Mouse (Mus musculus) monocyte, adult 2 months (primary cell): ENCODE results near the gene Pygo2.

Experiments
- DNase-seq, 2 experiments: peaks; one replicate each; pipeline ENCODE4 v3.0.0; 2022; ENCODE audit warnings: low spot score in 2 of 2, low read depth in 1 of 2

The Pygo2 gene

GRCm38 (mm10) chr3:89430171-89431159 is at the start of gene Pygo2:
TSS of gene Pygo2 (plus strand) at chr3:89430214.
- DNase-seq, result peak; percentile 66 to 80

GRCm38 (mm10) chr3:89380291-89380690 is 49.7 kb upstream of the Pygo2 start:
- no peak for DNase-seq

DNA sequence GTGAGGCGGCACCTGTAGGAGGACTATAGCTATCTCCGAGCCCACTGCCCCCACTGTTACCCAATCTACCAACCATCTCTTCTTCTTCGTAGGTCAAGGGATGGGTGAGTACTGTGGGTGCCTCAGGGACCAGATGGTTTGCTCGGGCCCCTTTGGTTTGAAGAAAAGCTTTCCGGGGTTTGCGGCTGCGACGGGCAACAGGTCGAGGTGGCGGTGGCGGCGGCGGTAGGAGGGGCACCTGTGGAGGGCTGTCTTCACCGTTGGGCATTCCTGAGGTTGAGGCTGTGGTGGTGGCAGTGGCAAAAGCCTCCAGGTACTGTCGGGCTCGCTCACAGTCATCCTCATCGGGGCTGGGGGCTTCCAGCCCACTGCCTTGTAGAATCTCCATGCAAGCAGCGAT is 49.3 kb upstream of the Pygo2 start:
- no peak for DNase-seq

- DNase-seq, result no peak
Measured at GRCm38 (mm10) chr3:89381233-89381632, 48.8 kb upstream of the Pygo2 start.

DNA sequence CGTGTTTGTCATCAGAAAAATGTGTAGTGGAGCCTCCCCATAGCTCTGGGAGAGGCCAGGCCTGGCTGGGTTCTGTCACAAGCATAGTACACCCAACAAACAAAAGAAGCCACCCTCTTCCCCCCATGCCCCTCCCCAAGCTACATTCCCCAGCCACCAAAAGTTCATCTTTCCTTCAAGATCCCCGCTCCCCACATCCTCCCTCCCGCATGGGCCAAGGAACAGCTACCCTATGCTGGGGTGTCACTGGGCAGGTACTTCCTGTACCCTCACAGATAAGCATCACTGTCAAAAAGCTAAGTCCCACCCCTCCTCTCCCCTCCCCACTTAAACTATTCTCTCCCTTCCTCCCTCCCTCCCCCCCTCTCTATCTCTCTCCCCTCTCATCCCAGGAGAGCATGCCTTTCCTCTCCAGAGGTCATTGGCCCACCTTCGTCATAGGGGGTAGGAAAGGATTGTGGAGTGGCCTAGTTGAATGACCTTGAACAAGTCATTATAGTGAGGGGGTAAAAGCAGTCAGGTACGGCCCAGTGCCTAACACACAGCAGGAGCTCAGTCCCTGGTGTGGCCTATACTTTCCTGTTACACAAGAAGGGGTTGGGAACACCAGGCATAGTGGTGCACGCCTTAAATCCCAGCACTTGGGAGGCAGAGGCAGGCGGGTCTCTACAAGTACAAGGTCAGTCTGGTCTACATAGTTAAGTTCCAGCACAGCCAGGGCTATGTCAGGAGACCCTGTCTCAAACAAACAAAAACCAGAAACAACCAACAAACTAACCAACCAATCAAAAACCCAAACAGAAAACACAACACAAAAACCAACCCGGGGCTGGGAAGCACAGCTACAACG is 47.8 kb upstream of the Pygo2 start:
- DNase-seq, result no peak

DNA sequence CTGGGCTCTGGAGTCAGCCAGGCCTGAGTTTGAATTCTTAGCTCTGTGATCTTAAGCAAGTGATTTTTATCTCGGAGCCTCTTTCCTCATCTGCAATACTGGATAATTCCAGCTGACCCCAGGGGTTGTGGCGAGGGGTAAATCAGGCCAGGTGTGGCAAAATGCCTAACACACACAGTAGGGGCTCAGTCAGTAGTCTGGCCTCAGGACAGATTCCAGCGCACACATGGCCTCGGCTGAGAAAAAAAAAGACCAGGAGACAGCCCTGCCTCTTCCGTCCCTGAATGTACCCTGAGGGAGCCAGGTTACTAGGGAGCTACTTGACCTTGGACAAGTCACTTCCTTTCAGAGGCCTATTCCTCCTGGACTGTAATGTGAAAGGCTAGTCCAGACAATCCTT is 47.1 kb upstream of the Pygo2 start:
- DNase-seq, result no peak

DNA sequence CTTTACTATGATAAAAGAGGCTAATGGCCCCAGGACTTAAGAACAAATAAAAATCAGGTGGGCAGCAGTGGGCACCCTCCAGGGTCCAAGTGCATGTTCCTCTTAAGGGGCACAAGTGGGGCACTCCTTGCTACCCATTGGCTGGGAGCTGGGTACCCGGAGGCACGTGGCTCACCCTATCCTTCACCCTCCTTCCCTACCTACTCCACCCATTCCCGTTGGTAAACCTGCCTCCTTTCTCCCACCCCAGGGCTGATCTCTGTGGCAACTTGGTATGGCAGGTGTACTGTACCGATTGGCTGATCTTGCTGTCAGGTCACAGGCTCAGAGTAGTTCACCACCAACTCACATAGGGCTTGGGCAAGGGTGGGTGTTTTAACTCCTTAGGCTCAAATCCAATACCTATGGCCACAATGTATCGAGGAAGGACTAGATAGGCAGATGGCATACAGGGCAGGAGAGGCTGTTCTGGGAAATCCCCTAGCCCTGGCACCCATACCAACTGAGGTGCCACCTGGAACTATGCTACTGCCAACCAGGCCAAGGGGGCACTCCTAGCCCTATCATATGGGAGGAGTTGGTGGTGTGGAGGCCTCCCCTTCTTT is 46.3 kb upstream of the Pygo2 start:
- no peak for DNase-seq

- no peak for DNase-seq
Measured at GRCm38 (mm10) chr3:89384331-89385076, 45.5 kb upstream of the Pygo2 start.

GRCm38 (mm10) chr3:89385451-89385850 is 44.6 kb upstream of the Pygo2 start:
- no peak for DNase-seq

GRCm38 (mm10) chr3:89386438-89387420 is 43.3 kb upstream of the Pygo2 start:
- DNase-seq, result no peak

DNA sequence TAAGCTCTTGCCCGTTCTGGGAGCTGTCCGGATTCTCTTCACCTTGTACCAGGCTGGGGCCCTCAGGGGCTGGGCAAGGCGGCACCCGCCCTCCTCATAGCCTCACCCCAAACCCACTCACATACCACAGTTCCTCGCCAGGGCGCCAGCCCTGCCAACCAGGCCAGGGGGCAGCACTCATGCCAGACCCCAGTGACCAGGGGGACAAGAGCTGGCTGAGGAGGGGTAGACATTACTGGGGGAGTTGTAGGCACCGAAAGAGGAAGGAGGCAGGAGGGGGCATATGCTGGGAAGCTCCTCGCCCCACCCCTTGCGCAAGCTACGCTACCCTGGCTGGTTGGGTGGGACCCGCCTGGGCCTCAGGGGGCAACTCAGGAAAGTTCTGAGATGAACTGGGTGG is 42.4 kb upstream of the Pygo2 start:
- DNase-seq, result no peak

- DNase-seq, result no peak
Measured at GRCm38 (mm10) chr3:89388134-89388881, 41.7 kb upstream of the Pygo2 start.

DNA sequence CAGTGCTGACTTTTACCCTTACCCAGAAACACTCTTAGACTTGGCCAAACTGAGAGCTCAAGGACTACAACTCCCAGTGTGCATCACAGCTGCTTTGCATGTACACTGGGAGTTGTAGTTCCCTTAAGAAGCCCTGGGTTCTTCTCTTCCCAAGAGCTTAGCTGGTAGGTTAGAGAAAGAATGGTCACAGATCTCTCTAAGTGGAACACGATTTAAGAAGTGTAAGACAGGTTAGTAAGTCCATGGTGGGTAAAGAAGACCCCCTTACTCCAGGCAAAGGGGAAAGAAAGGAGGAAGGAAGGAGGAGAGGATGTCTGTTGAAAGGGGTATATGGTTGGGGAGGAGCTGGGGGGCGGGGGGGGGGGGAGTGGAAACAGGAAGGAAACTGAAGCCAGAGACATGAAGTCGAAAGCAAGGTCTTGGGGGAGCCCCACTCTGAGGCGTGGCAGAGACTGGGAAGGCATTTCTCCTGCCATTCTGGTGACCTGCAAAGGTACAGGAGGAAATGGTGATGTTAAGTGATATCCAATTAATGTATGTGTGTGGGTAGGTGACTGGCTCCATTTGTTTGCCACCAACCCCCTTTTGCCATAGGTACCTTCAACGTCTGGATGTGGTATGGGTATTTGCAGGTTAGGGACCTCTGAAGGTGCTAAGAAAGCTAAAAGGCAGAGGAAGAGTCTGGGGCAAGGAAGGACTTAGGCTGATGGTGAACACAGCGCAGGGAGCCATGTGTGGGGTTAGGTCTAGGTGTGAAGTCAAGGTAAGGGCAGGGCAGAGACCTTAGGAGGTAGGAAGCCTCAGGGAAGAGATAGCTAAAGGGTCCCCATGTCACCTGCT is 40.9 kb upstream of the Pygo2 start:
- DNase-seq, result no peak

GRCm38 (mm10) chr3:89390111-89390515 is 39.9 kb upstream of the Pygo2 start:
- DNase-seq, result no peak

DNA sequence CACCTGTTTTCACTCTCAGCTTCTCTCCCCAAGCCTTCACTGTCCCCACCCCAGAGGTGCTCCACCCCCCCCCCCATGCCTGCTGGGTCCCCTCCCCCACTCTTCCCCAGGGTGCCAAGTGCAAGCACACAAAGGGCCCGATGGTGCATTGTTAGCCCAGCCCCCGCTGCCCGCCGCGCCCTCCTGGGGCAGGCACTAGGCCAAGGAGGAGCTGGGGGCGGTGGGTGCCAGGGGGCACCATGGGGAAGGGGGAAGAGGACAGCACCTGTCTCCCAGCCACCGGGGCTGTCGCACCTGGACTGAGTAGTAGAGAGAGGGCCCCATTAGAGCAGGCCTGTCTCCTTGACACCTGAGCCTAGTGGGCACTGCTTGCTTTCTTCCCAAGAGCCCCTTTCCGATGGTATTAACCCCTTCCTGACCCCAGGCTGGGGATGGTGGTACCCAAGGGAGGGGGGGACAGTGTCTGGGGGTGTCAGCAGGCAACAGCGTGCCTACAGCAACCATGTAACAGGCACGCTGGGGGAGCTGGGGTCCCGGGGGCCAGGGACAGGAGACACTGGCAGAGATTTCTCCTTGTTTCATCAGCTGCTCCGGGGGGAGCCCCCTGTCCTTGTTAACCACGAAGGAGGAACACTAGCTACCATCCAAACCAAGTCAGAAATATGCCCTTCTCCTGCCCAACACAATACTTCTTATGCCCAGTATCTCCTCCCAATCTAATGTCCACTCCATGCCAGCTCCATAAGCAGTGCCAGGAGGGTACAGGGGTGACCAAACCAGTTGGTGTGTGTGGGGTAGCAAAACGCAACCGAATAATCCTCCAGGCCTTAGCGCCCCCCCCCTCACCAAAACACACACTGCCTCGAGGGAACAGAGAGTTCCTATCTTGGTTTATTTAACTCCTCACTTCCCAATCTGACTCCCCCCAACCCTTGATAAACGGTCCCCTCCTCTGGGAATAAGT is 39.0 kb upstream of the Pygo2 start:
- no peak for DNase-seq

- no peak for DNase-seq
Measured at GRCm38 (mm10) chr3:89391663-89392511, 38.1 kb upstream of the Pygo2 start.
